Mouse (Mus musculus): ENCODE measurements around the gene Cobll1. TPM values are rescaled to one million over a fixed set of nuclear protein-coding genes. Genes with fewer than 3 reads are reported as not detected.
A peak's percentile ranks its signal among the peaks of the same experiment; 100 is the strongest.
"Not testable (repeated sequence)": the region's sequence is repeated elsewhere in the genome, so short reads cannot be mapped to it uniquely, and the experiment has no call there.

Gene Cobll1
- polyA plus RNA-seq (2015; fragmentation: Nextera tagmentation; extraction: Ambion mirVana): 2.7 and 2.9 TPM in 2 replicates

DNA sequence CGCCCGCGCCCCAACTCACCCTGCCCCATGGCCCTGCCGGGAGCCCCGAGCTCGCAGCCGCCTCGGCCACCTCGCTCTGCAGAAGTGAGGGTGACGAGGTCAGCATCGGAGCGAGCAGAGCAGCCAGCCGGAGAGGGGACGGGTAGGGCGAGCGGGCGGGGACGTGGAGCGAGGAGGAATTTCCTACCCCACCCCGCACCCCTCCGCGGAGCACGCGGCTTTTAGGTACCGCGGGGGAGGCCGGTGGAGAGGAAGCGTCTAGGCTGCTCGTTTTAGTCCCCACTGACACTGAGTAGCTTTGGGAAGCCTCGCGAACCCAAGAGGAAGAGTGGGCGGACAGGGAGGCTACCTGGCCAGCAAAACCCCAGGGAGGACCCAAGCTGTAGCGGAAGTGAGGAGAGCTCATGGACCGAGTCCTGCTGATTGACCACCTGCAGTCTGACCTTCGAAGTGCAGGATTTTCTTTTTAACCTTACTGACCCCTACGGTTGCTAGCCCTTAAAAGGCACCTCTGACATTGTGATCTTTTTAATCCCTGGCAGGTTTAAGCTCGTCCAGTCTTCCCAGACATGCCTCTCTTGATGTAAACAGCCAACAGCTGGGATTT, at the start of gene Cobll1:
Gene Cobll1 (minus strand): TSS at position 440 of the 607 bp plus-strand sequence.
- Histone ChIP-seq H3K9ac (peak within 1 kb of the TSS; percentile 59), H3K36me3 (no peaks in the 10 kb centered on the region), H3K9me3 (no peaks in the 10 kb centered on the region), H3K27me3 (peaks cover 13% of the 10 kb centered on the region; the same call in 1 of the 2 replicates), H3K4me1 (replicated peaks) (peaks cover 15% of the 10 kb centered on the region), H3K4me2 (peak within 1 kb of the TSS; percentile 99), H3K27ac (replicated peaks) (peak within 1 kb of the TSS; percentile 34), H3K4me3 (peak within 1 kb of the TSS; percentile 86)
- WGBS: under 1% methylated on average over 36 of the region's 37 CpGs
- no peak; the same call in none of the 2 replicates for ATAC-seq (ENCODE audit: low FRiP score, low read depth)

DNA sequence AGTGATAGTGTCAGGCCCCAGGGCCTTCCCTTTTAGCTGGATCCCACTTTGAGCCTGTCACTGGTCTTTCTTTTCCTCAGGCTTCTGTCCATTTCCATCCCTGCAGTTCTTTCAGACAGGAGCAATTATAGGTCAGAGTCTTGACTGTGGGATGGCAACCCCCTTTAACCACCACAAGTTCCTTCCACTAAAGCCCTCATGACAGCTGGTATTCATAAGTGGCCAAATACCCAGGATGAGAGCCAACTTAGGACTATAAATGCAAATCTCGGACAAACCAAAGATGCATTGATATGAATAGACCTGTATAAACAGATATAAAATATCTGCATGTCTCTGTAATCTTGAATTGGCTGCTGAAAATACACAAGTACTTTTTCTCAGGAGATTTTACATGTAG, 49.5 kb upstream of the Cobll1 start:
- no peaks in the 10 kb centered on the region for H3K4me1 ChIP-seq (replicated peaks)
- H3K4me2 ChIP-seq: no peak overlapping the region
- no peaks in the 10 kb centered on the region for H3K27me3 ChIP-seq
- no peak overlapping the region for H3K9ac ChIP-seq
- no peaks in the 10 kb centered on the region for H3K9me3 ChIP-seq
- H3K4me3 ChIP-seq: no peak overlapping the region
- WGBS: 78% methylated on average over 1 of the region's 1 CpGs
- H3K27ac ChIP-seq (replicated peaks): no peak overlapping the region
- no peak for ATAC-seq (ENCODE audit: low FRiP score, low read depth)
- no peaks in the 10 kb centered on the region for H3K36me3 ChIP-seq

GRCm38 (mm10) chr2:65285380-65285779, 46.2 kb upstream of the Cobll1 start:
- Histone ChIP-seq H3K36me3 (no peaks in the 10 kb centered on the region), H3K27me3 (no peaks in the 10 kb centered on the region), H3K9ac (no peak overlapping the region), H3K4me1 (replicated peaks) (no peaks in the 10 kb centered on the region), H3K9me3 (no peaks in the 10 kb centered on the region), H3K27ac (replicated peaks) (no peak overlapping the region), H3K4me2 (no peak overlapping the region), H3K4me3 (no peak overlapping the region)
- 45% methylated on average over 3 of the region's 3 CpGs for WGBS
- peak; percentile 74 for ATAC-seq (ENCODE audit: low FRiP score, low read depth)

DNA sequence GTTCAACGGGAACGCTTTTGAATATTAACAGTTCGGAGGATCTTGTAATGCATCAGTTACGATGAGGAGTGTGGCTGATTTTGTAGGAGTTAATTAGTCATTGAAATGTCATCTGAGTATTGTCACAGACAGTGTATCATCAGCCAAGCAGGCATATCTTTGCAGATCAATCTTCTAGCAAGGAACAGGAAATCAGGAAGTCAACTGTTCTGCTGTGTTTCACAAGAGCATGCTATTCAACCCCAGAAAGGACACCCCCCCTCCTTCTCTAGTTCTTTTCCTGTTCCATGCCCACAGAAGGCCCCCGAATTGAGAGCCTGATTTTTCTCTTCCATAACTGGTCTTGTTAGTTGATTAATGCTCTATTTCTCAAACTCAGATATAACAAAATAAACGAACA, 43.8 kb upstream of the Cobll1 start:
- ATAC-seq (ENCODE audit: low FRiP score, low read depth): no peak
- Histone ChIP-seq H3K36me3 (no peaks in the 10 kb centered on the region), H3K9ac (no peak overlapping the region), H3K9me3 (no peaks in the 10 kb centered on the region), H3K4me1 (replicated peaks) (no peaks in the 10 kb centered on the region), H3K4me3 (no peak overlapping the region), H3K4me2 (no peak overlapping the region), H3K27me3 (no peaks in the 10 kb centered on the region), H3K27ac (replicated peaks) (no peak overlapping the region)
- WGBS: 89% methylated on average over 6 of the region's 6 CpGs

DNA sequence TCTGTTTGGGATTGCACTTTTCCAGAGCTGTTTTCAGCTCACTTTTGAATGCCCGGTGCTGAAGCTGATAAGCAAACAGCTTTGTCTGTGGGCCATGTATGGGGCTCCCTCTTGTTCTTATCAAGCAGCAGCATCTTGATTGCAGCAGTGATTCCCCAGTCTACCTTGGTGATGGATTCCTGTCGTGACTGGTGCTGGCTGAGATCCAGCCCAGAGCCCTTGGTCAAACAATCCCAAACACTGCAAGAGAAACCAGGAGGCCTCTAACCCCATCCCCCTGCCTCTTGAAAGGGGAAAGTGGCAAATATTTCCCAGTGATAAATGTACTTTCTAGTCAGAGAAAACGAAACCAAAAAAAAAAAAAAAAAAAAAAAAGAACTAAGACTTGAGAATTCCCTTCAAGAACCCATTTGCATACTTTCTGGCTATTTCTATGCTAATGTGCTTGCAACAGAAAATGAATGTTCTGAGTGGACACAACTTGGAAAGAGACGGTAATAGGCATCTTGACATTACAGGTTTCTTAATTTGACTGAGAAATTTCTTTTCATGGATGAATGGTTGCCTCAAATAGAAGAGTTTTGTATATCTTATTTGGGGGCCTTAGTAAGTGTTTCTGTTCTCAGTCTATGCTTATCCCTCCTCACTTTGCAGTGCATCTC, 40.0 kb upstream of the Cobll1 start:
- Histone ChIP-seq H3K9me3 (no peaks in the 10 kb centered on the region), H3K27me3 (no peaks in the 10 kb centered on the region), H3K4me1 (replicated peaks) (no peaks in the 10 kb centered on the region), H3K4me2 (no peak overlapping the region), H3K9ac (no peak overlapping the region), H3K27ac (replicated peaks) (no peak overlapping the region), H3K36me3 (no peaks in the 10 kb centered on the region), H3K4me3 (no peak overlapping the region)
- WGBS: 38% methylated on average over 4 of the region's 4 CpGs
- no peak for ATAC-seq (ENCODE audit: low FRiP score, low read depth)

GRCm38 (mm10) chr2:65275443-65276061, 36.3 kb upstream of the Cobll1 start:
- no peaks in the 10 kb centered on the region for H3K27me3 ChIP-seq

DNA sequence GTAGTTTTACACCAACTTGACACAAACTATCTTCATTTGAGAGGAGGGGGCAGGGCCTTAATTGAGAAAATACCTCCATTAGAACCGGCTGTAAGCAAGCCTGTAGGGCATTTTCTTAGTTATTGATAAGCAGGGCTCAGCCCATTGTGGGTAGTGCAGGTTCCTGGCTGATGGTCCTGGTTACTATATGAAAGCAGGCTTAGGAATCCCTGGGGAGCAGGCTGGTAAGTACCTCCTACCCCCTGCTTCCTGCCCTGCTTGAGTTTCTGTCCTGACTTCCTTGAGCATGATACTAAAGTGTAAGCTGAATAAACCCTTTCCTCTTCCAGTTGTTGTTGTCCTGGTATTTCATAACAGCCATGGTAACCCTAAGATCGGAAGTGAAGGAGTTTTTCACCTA, 34.7 kb upstream of the Cobll1 start:
- H3K27me3 ChIP-seq: no peaks in the 10 kb centered on the region
- no peak overlapping the region for H3K9ac ChIP-seq
- no peaks in the 10 kb centered on the region for H3K9me3 ChIP-seq
- H3K4me3 ChIP-seq: no peak overlapping the region
- 41% methylated on average over 2 of the region's 2 CpGs for WGBS
- no peak overlapping the region for H3K4me2 ChIP-seq
- H3K36me3 ChIP-seq: no peaks in the 10 kb centered on the region
- H3K4me1 ChIP-seq (replicated peaks): no peaks in the 10 kb centered on the region
- ATAC-seq (ENCODE audit: low FRiP score, low read depth): no peak
- no peak overlapping the region for H3K27ac ChIP-seq (replicated peaks)

More at GRCm38 (mm10) chr2:65275443-65276061, 36.3 kb upstream of the Cobll1 start:
- no peak for ATAC-seq (ENCODE audit: low FRiP score, low read depth)
- H3K4me1 ChIP-seq (replicated peaks): no peaks in the 10 kb centered on the region
- H3K9ac ChIP-seq: no peak overlapping the region
- H3K36me3 ChIP-seq: no peaks in the 10 kb centered on the region
- WGBS: 72% methylated on average over 6 of the region's 6 CpGs
- H3K27ac ChIP-seq (replicated peaks): no peak overlapping the region
- no peaks in the 10 kb centered on the region for H3K9me3 ChIP-seq
- no peak overlapping the region for H3K4me3 ChIP-seq
- no peak overlapping the region for H3K4me2 ChIP-seq

- no peaks in the 10 kb centered on the region for H3K9me3 ChIP-seq
- ATAC-seq (ENCODE audit: low FRiP score, low read depth): no peak
- H3K9ac ChIP-seq: no peak overlapping the region
- H3K27ac ChIP-seq (replicated peaks): no peak overlapping the region
- H3K27me3 ChIP-seq: no peaks in the 10 kb centered on the region
- H3K4me1 ChIP-seq (replicated peaks): no peaks in the 10 kb centered on the region
- H3K4me2 ChIP-seq: no peak overlapping the region
- H3K36me3 ChIP-seq: no peaks in the 10 kb centered on the region
- no peak overlapping the region for H3K4me3 ChIP-seq
- 90% methylated on average over 6 of the region's 6 CpGs for WGBS
Observed at GRCm38 (mm10) chr2:65268731-65269130, 29.5 kb upstream of the Cobll1 start.

DNA sequence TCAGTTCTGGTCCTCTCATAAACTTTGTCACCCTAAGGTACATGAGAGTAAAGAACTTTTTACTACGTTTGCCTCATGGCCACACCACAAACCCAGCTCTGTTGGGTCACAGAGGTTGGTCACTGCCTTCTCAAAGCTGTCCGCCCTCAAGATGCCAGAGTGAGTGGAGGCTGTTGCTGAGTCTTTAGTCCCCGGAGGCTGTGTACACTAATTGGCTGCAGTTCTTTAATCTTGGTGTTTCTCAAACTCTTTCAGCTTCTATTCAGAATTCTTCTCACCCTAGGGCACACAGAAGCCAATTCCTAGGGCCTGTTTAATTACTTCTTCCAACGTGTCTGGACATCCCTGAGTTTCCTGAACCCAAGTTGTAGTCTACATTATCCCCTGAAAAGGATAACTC, 28.6 kb upstream of the Cobll1 start:
- WGBS: 70% methylated on average over 4 of the region's 4 CpGs
- Histone ChIP-seq H3K27me3 (no peaks in the 10 kb centered on the region), H3K27ac (replicated peaks) (no peak overlapping the region)

DNA sequence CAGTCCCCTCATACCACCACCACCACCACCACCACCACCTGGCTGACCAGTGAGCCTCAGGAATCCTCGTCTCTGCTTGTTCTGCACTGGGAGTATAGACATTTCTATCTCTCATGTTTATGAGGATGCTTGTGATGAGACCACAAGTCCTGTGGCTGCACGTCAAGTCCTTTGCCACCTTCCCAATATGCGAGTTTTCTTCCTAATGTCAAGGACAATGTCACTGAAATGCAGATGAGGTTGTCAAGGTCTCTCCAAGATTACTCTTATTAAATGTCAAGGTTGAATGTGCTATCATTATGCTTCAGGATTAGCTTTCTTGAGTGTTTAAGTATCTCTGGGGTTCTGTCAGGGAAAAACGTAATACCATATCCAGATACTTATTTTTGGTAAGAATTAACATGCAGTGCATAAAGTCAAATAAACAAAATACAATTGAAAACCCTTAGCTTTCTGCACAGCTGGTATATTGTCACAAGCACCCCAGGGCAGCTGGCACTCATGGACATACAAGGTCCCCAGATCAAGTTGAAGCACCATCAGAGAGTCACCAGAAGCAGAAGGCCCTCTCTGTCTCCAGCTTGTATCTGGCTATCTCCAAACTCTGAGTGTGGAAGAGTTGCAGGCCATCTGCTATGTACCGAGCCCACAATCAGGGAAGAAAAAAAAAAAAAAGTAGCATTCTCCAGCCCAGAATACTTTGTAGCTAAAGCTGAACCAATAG, 27.5 kb upstream of the Cobll1 start:
- Histone ChIP-seq H3K9ac (no peak overlapping the region), H3K4me2 (no peak overlapping the region), H3K27me3 (no peaks in the 10 kb centered on the region), H3K9me3 (no peaks in the 10 kb centered on the region), H3K36me3 (no peaks in the 10 kb centered on the region), H3K4me1 (replicated peaks) (no peaks in the 10 kb centered on the region), H3K4me3 (no peak overlapping the region), H3K27ac (replicated peaks) (no peak overlapping the region)
- WGBS: 88% methylated on average over 5 of the region's 5 CpGs
- no peak for ATAC-seq (ENCODE audit: low FRiP score, low read depth)

More for the DNA sequence above, 28.6 kb upstream of the Cobll1 start:
- no peak for ATAC-seq (ENCODE audit: low FRiP score, low read depth)
- Histone ChIP-seq H3K4me2 (no peak overlapping the region), H3K9ac (no peak overlapping the region), H3K9me3 (no peaks in the 10 kb centered on the region), H3K4me1 (replicated peaks) (no peaks in the 10 kb centered on the region), H3K4me3 (no peak overlapping the region), H3K36me3 (no peaks in the 10 kb centered on the region)

DNA sequence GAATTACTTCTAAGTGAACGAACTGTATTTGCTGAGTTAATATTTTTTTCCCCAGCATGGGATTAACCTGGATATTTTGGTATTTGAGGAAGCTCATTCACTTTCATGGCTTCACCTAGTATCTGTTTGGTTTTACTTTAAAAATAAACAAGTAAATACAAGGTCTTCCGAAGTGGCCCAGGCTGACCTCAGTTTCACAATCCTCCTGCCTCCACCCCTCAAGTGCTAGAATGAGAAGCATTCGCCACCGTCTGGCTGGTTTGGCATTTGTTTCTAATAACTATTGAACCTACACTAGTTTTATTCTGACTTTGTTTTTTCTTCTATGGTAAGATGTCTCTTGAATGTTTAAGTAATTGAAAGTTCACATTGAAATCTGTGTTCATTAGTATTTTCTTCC, 23.0 kb upstream of the Cobll1 start:
- 85% methylated on average over 4 of the region's 4 CpGs for WGBS
- Histone ChIP-seq H3K9ac (no peak overlapping the region), H3K27ac (replicated peaks) (no peak overlapping the region), H3K4me2 (no peak overlapping the region), H3K4me3 (no peak overlapping the region), H3K9me3 (no peaks in the 10 kb centered on the region), H3K4me1 (replicated peaks) (no peaks in the 10 kb centered on the region), H3K36me3 (no peaks in the 10 kb centered on the region), H3K27me3 (no peaks in the 10 kb centered on the region)
- ATAC-seq (ENCODE audit: low FRiP score, low read depth): no peak

DNA sequence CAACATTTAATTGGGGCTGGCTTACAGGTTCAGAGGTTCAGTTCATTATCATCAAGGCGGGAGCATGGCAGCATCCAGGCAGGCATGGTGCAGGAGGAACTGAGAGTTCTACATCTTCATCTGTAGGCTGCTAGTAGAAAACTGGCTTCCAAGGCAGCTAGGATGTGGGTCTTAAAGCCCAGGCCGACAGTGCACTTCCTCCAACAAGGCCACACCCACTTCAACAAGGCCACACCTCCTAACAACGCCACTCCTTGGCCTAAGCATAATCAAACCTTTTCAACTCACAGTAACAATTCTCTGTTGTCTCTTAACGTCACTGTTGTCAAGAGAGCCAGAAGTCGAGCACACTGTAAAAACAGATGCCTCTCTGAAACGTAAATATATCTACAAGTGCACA, 21.6 kb upstream of the Cobll1 start:
- not testable (repeated sequence) for H3K27me3 ChIP-seq; H3K36me3 ChIP-seq; H3K27ac ChIP-seq (replicated peaks); H3K4me1 ChIP-seq (replicated peaks); ATAC-seq (ENCODE audit: low FRiP score, low read depth); H3K4me2 ChIP-seq; H3K9me3 ChIP-seq; H3K4me3 ChIP-seq; H3K9ac ChIP-seq
- 77% methylated on average over 6 of the region's 6 CpGs for WGBS

Data from hindbrain, embryonic 15.5 days (tissue).